Mouse (Mus musculus) erythroblast, embryonic 14.5 days (primary cell): Measurements from ENCODE around the gene Gm42417. TPM values are rescaled to one million over a fixed set of nuclear protein-coding genes. Genes with fewer than 3 reads are reported as not detected.

ENCODE experiments used
- H3K27me3 ChIP-seq: 2 replicates; pipeline ENCODE4 v1.6.1; 2012; ENCODE audit warnings: inconsistent platforms; ENCODE audit not compliant: control insufficient read depth
- H3K36me3 ChIP-seq: 2 replicates; pipeline ENCODE4 v1.6.1; 2012; ENCODE audit warnings: mild to moderate bottlenecking, inconsistent platforms; ENCODE audit not compliant: control insufficient read depth
- H3K4me1 ChIP-seq: 2 replicates; pipeline ENCODE4 v1.6.1; 2012; ENCODE audit warnings: inconsistent platforms; ENCODE audit not compliant: control insufficient read depth
- H3K4me3 ChIP-seq: replicated peaks from 2 replicates; pipeline ENCODE3; 2012; ENCODE audit warnings: moderate library complexity, mild to moderate bottlenecking, inconsistent platforms
- H3K9me3 ChIP-seq: 2 replicates; pipeline ENCODE4 v1.6.1; 2012; ENCODE audit warnings: low read length, inconsistent platforms, mixed read lengths; ENCODE audit not compliant: control insufficient read depth
- GATA1 ChIP-seq: IDR thresholded peaks from 2 replicates; pipeline ENCODE4 v1.6.1; 2012; ENCODE audit warnings: low read length, inconsistent platforms, mixed read lengths
- TAL1 ChIP-seq: IDR thresholded peaks from 3 replicates; pipeline ENCODE4 v1.6.1; 2012; ENCODE audit warnings: low read length, inconsistent platforms, mixed read lengths
- polyA plus RNA-seq: library from polyadenylated mRNA; stranded (reverse); fragments of >175 nt; gene quantifications from 2 replicates; pipeline ENCODE4 v1.2.3, GENCODE M21; 2012

The Gm42417 gene
- polyA plus RNA-seq, result not detected in 2 replicates

GRCm38 (mm10) chr1:36539186-36539585, at the start of gene Gm42417:
Gm42417 (minus strand) TSS chr1:36539429.
- Histone ChIP-seq H3K36me3 (peaks cover 27% of the 10 kb centered on the region), H3K4me1 (peaks cover 2% of the 10 kb centered on the region; the same call in 1 of the 2 replicates), H3K27me3 (no peaks in the 10 kb centered on the region), H3K4me3 (no peak within 1 kb of the TSS), H3K9me3 (no peaks in the 10 kb centered on the region)
- TF ChIP-seq GATA1 (no peak), TAL1 (no peak)

- Histone ChIP-seq H3K36me3 (no peaks in the 10 kb centered on the region), H3K4me3 (no peak overlapping the region), H3K4me1 (no peaks in the 10 kb centered on the region), H3K9me3 (no peaks in the 10 kb centered on the region), H3K27me3 (no peaks in the 10 kb centered on the region)
- no peak for TF ChIP-seq TAL1
- no peak for TF ChIP-seq GATA1
Measured at GRCm38 (mm10) chr1:36587860-36588259, 48.6 kb upstream of the Gm42417 start.

- no peaks in the 10 kb centered on the region for H3K36me3 ChIP-seq
- no peak for TF ChIP-seq GATA1
- TF ChIP-seq TAL1, result no peak
Measured at GRCm38 (mm10) chr1:36586288-36586687, 47.1 kb upstream of the Gm42417 start.

GRCm38 (mm10) chr1:36583408-36584116, 44.3 kb upstream of the Gm42417 start:
- H3K4me1 ChIP-seq, result peaks cover 18% of the 10 kb centered on the region
- no peak for TF ChIP-seq TAL1
- TF ChIP-seq GATA1, result no peak
- H3K27me3 ChIP-seq, result no peaks in the 10 kb centered on the region
- no peaks in the 10 kb centered on the region for H3K9me3 ChIP-seq
- no peak overlapping the region for H3K4me3 ChIP-seq
- H3K36me3 ChIP-seq, result no peaks in the 10 kb centered on the region

More at GRCm38 (mm10) chr1:36586288-36586687, 47.1 kb upstream of the Gm42417 start:
- H3K9me3 ChIP-seq, result no peaks in the 10 kb centered on the region
- peaks cover 2% of the 10 kb centered on the region for H3K4me1 ChIP-seq
- no peaks in the 10 kb centered on the region for H3K27me3 ChIP-seq
- no peak overlapping the region for H3K4me3 ChIP-seq

- Histone ChIP-seq H3K4me3 (no peak overlapping the region), H3K27me3 (no peaks in the 10 kb centered on the region), H3K36me3 (no peaks in the 10 kb centered on the region), H3K4me1 (peaks cover 18% of the 10 kb centered on the region), H3K9me3 (no peaks in the 10 kb centered on the region)
- TF ChIP-seq TAL1, result no peak
- TF ChIP-seq GATA1, result no peak
Measured at GRCm38 (mm10) chr1:36582211-36582610, 43.0 kb upstream of the Gm42417 start.

DNA sequence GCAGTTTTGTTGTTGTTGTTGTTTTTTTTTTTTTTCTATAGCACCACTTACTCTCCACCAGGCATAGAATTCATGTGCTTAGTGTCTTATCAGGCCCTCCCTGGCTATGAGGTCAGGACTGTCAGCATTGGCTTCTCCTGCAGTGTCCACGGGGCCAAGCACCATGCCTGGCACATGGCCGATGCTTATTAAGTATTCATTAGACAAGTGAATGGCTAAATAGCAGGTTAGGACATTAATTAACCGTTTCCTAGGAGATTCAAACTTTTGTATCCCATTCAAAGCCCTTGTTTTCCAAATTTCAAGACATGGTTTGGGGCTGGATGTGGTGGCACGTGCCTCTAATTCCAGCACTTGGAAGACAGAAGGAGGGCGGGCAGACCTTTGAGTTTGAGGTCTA, 42.0 kb upstream of the Gm42417 start:
- no peaks in the 10 kb centered on the region for H3K36me3 ChIP-seq
- H3K27me3 ChIP-seq, result no peaks in the 10 kb centered on the region
- H3K9me3 ChIP-seq, result no peaks in the 10 kb centered on the region
- H3K4me3 ChIP-seq, result no peak overlapping the region
- H3K4me1 ChIP-seq, result peaks cover 18% of the 10 kb centered on the region
- no peak for TF ChIP-seq GATA1
- TF ChIP-seq TAL1, result no peak

DNA sequence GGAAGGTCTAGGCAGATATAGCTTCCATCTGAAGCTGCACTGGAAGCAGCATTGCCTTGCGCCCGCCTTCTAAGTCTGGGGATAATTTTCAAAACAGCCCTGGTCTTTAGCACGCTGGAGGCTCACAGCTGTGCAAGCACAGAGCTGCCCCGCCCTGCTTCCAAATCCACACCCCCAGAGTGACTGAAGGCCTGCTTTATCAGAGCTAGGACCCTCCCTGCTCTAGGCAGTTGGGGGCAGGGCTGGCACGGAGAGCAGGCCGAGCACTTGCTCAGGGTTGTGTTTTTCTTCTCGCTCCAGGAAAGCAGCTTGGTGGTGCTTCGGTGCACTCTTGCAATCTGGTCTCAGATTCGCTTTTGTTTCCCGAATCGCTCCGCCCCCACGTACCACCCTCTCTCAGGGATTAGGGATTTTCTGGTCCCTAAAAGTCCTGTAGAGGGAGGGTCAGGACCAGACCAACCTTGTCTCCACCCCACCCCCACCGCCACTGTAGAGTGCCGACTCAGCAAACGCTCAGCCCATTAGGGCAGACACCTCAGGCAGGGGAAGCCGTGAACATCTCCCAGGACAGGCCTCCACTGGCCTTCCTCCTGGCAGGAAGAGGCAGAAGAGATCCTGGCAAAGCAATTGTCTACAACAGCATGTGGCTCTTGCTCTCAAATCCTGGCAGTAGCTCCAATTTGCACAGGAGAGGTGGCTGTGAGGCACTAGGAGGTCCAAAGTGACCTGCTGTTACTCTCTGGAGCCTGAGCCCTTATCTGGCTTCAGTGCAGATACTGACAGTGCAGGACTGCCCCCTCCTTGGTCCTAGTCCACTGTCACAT, 41.4 kb upstream of the Gm42417 start:
- peaks cover 18% of the 10 kb centered on the region for H3K4me1 ChIP-seq
- TF ChIP-seq TAL1 (no peak), GATA1 (no peak)
- H3K27me3 ChIP-seq, result no peaks in the 10 kb centered on the region
- H3K9me3 ChIP-seq, result no peaks in the 10 kb centered on the region
- H3K4me3 ChIP-seq, result peak overlapping the region; percentile 48
- no peaks in the 10 kb centered on the region for H3K36me3 ChIP-seq

DNA sequence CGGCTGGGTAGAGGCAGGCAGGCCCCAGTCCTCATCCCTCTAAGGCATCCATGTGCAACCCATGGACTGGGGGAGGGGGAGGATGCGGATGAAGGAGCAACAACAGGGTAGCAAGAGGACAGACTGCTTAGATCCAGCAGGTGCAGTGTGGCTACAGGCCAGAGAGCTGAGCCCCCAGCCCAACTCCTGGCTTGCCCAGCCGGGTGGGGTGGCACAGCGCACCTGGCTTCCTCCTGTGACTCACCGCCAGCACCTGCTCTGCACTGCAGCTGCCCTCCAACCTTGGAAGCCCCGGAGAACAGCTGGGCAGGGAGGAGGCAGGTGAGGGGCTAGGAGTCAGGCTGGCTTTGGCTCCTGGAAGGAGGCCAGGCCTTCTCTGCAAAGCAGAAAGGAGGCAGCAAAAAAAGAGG, 40.8 kb upstream of the Gm42417 start:
- H3K36me3 ChIP-seq, result no peaks in the 10 kb centered on the region
- peak overlapping the region; percentile 48 for H3K4me3 ChIP-seq
- no peaks in the 10 kb centered on the region for H3K27me3 ChIP-seq
- H3K4me1 ChIP-seq, result peaks cover 18% of the 10 kb centered on the region
- no peaks in the 10 kb centered on the region for H3K9me3 ChIP-seq
- TF ChIP-seq TAL1 (no peak), GATA1 (no peak)

DNA sequence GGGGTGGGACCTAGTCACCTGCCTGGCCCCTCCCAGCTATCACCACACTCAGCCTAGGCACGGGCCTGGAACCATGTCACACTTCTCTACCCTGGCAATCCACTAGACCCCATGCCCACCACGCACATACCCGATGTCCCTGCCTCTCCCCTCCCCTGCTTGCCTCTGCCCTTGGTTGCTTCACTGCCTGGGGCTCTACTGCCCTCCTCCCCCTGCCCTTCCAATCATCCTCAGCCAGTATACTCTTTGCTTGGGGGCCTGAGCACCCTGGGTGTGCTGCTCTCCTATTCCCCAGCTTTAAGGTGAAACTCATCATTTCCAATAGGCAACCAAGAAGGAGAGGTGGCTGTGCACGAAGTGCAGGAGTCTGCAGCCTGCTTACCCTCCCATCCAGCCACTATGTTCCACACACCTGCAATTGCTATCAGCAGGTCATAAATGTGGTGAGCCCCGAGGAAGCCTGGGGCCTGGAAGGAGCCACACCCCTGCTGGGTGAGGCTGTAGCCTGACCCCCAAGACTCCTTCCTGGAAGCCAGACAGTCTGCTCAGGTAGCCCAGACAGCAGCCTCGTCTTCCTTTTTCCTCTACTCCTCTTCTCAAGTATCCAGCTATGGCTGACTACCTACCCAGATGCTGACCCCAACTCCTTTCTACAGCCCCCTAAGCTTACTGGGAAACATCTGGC, 37.9 kb upstream of the Gm42417 start:
- Histone ChIP-seq H3K36me3 (no peaks in the 10 kb centered on the region), H3K27me3 (no peaks in the 10 kb centered on the region), H3K4me1 (peaks cover 18% of the 10 kb centered on the region), H3K4me3 (no peak overlapping the region), H3K9me3 (no peaks in the 10 kb centered on the region)
- no peak for TF ChIP-seq TAL1
- no peak for TF ChIP-seq GATA1
